Mouse (Mus musculus) lung, postnatal 0 days (tissue): ENCODE measurements around the gene Abcb4. TPM values are rescaled to one million over a fixed set of nuclear protein-coding genes. Genes with fewer than 3 reads are reported as not detected.
A peak's percentile ranks its signal among the peaks of the same experiment; 100 is the strongest.
"Not testable (repeated sequence)": the region's sequence is repeated elsewhere in the genome, so short reads cannot be mapped to it uniquely, and the experiment has no call there.

Experiments used
- ATAC-seq: fragments of 200-750 bp; cut with Nextera tagmentation; 2 replicates; pipeline ENCODE4 v1.8.0; 2017; ENCODE audit warnings: moderate library complexity
- DNase-seq: peaks from one replicate; pipeline ENCODE4 v3.0.0-alpha.2; 2016; ENCODE audit warnings: low spot score
- H3K27ac ChIP-seq: fragments of 300-500 bp; sonication (generic); 2 replicates; pipeline ENCODE4 v1.5.1; 2014; ENCODE audit warnings: antibody characterized with exemption, mild to moderate bottlenecking, low read length, mixed read lengths
- H3K27me3 ChIP-seq: fragments of 300-500 bp; sonication (generic); replicated peaks from 2 replicates; pipeline ENCODE4 v1.6.1; 2014; ENCODE audit warnings: low read length, mixed read lengths; ENCODE audit not compliant: insufficient read depth
- H3K36me3 ChIP-seq: fragments of 300-500 bp; sonication (generic); 2 replicates; pipeline ENCODE4 v1.6.1; 2014; ENCODE audit warnings: low read length, mixed read lengths; ENCODE audit not compliant: insufficient read depth
- H3K4me1 ChIP-seq: fragments of 300-500 bp; sonication (generic); 2 replicates; pipeline ENCODE4 v1.6.1; 2014; ENCODE audit warnings: antibody characterized with exemption, low read depth, low read length, mixed read lengths; ENCODE audit not compliant: insufficient read depth
- H3K4me2 ChIP-seq: fragments of 300-500 bp; sonication (generic); replicated peaks from 2 replicates; pipeline ENCODE4 v1.6.1; 2014; ENCODE audit warnings: low read depth, mild to moderate bottlenecking, low read length, moderate library complexity, mixed read lengths
- H3K4me3 ChIP-seq: fragments of 300-500 bp; sonication (generic); 2 replicates; pipeline ENCODE4 v1.5.1; 2014; ENCODE audit warnings: low read depth, low read length
- H3K9ac ChIP-seq: fragments of 300-500 bp; sonication (generic); replicated peaks from 2 replicates; pipeline ENCODE4 v1.6.1; 2014; ENCODE audit warnings: low read depth, mild to moderate bottlenecking
- H3K9me3 ChIP-seq: fragments of 300-500 bp; sonication (generic); 2 replicates; pipeline ENCODE4 v1.6.1; 2016; ENCODE audit warnings: low read length, mixed read lengths
- CTCF ChIP-seq: IDR thresholded peaks from 2 replicates; pipeline ENCODE4 v1.5.1; 2016; ENCODE audit warnings: antibody characterized with exemption, mild to moderate bottlenecking
- EP300 ChIP-seq: IDR thresholded peaks from 2 replicates; pipeline ENCODE4 v1.6.1; 2016; ENCODE audit warnings: antibody characterized with exemption, mild to moderate bottlenecking, control low read depth
- WGBS: fragments of 180-500 bp; shearing (Covaris S2); extraction: QIAGEN DNeasy Blood & Tissue Kit; methylation state at CpG from one replicate; pipeline ENCODE4 v1.1.7; 2014; 5-methylcytosine and 5-hydroxymethylcytosine counted together
- polyA plus RNA-seq: library from polyadenylated mRNA; unstranded; fragments of >200 nt; fragmentation: Nextera tagmentation; extraction: Ambion mirVana; gene quantifications from 2 replicates; pipeline ENCODE4 v1.2.1, GENCODE M21; 2015

Gene Abcb4
- polyA plus RNA-seq, 1 experiment from 2014 or later: 0.47 TPM

GRCm38 (mm10) chr5:8863580-8864337, 29.8 kb upstream of the Abcb4 start:
- no peak for TF ChIP-seq EP300
- no peak for TF ChIP-seq CTCF
- DNase-seq (peak; percentile 8), ATAC-seq (no peak)
- H3K4me2 ChIP-seq: no peak overlapping the region
- H3K27ac ChIP-seq: no peak overlapping the region
- no peaks in the 10 kb centered on the region for H3K27me3 ChIP-seq
- no peaks in the 10 kb centered on the region for H3K9me3 ChIP-seq
- H3K4me1 ChIP-seq: no peaks in the 10 kb centered on the region
- no peak overlapping the region for H3K9ac ChIP-seq
- no peaks in the 10 kb centered on the region for H3K36me3 ChIP-seq
- H3K4me3 ChIP-seq: no peak overlapping the region
- 46% methylated on average over 14 of the region's 14 CpGs for WGBS

GRCm38 (mm10) chr5:8865630-8866029, 27.9 kb upstream of the Abcb4 start:
- not testable (repeated sequence) for H3K9me3 ChIP-seq, H3K4me2 ChIP-seq, H3K9ac ChIP-seq, ATAC-seq, DNase-seq, H3K4me3 ChIP-seq, H3K27me3 ChIP-seq, H3K4me1 ChIP-seq, H3K36me3 ChIP-seq, H3K27ac ChIP-seq
- 92% methylated on average over 11 of the region's 11 CpGs for WGBS

GRCm38 (mm10) chr5:8866366-8866765, 27.2 kb upstream of the Abcb4 start:
- Histone ChIP-seq H3K4me1 (no peaks in the 10 kb centered on the region), H3K9me3 (no peaks in the 10 kb centered on the region), H3K36me3 (no peaks in the 10 kb centered on the region), H3K9ac (no peak overlapping the region), H3K27ac (no peak overlapping the region), H3K4me3 (no peak overlapping the region), H3K27me3 (no peaks in the 10 kb centered on the region), H3K4me2 (no peak overlapping the region)
- ATAC-seq (no peak), DNase-seq (no peak)
- WGBS: 75% methylated on average over 5 of the region's 5 CpGs
- TF ChIP-seq EP300 (no peak), CTCF (no peak)

GRCm38 (mm10) chr5:8868019-8868418, 25.5 kb upstream of the Abcb4 start:
- no peak for ATAC-seq
- Histone ChIP-seq H3K27ac (no peak overlapping the region), H3K4me1 (no peaks in the 10 kb centered on the region), H3K36me3 (no peaks in the 10 kb centered on the region), H3K9me3 (no peaks in the 10 kb centered on the region), H3K27me3 (no peaks in the 10 kb centered on the region), H3K9ac (no peak overlapping the region), H3K4me3 (no peak overlapping the region), H3K4me2 (no peak overlapping the region)
- 9% methylated on average over 1 of the region's 1 CpGs for WGBS
- TF ChIP-seq CTCF (peak; percentile 46), EP300 (no peak)
- DNase-seq: peak; percentile 36

- no peak overlapping the region for H3K4me3 ChIP-seq
- H3K4me2 ChIP-seq: no peak overlapping the region
- no peak for DNase-seq
- no peaks in the 10 kb centered on the region for H3K36me3 ChIP-seq
- H3K9me3 ChIP-seq: no peaks in the 10 kb centered on the region
- TF ChIP-seq EP300: no peak
- TF ChIP-seq CTCF: no peak
- no peak for ATAC-seq
- H3K27me3 ChIP-seq: no peaks in the 10 kb centered on the region
- H3K4me1 ChIP-seq: no peaks in the 10 kb centered on the region
- no peak overlapping the region for H3K9ac ChIP-seq
- H3K27ac ChIP-seq: no peak overlapping the region
- 76% methylated on average over 6 of the region's 6 CpGs for WGBS
These were observed 20.3 kb upstream of the Abcb4 start for GRCm38 (mm10) chr5:8872979-8873915.

GRCm38 (mm10) chr5:8877086-8877485, 16.4 kb upstream of the Abcb4 start:
- no peaks in the 10 kb centered on the region for H3K27me3 ChIP-seq
- no peak overlapping the region for H3K27ac ChIP-seq
- no peak overlapping the region for H3K4me2 ChIP-seq
- DNase-seq (no peak), ATAC-seq (no peak)
- TF ChIP-seq CTCF (no peak), EP300 (no peak)
- H3K4me1 ChIP-seq: no peaks in the 10 kb centered on the region
- H3K36me3 ChIP-seq: no peaks in the 10 kb centered on the region
- WGBS: 72% methylated on average over 2 of the region's 2 CpGs
- no peak overlapping the region for H3K9ac ChIP-seq
- H3K4me3 ChIP-seq: no peak overlapping the region
- H3K9me3 ChIP-seq: no peaks in the 10 kb centered on the region
